Mouse (Mus musculus) olfactory bulb, adult 2 months (tissue): Measurements from ENCODE around the gene Slc15a3. TPM values are rescaled to one million over a fixed set of nuclear protein-coding genes. Genes with fewer than 3 reads are reported as not detected.

Source experiments
- H3K27ac ChIP-seq: fragments of 200-500 bp; 2 replicates; pipeline ENCODE4 v1.5.1; 2012; ENCODE audit warnings: low read depth, low read length; ENCODE audit not compliant: insufficient read depth
- H3K4me1 ChIP-seq: fragments of 200-500 bp; 2 replicates; pipeline ENCODE4 v1.6.1; 2012; ENCODE audit warnings: low read length; ENCODE audit not compliant: control insufficient read depth, insufficient read depth
- H3K4me3 ChIP-seq: fragments of 200-500 bp; 2 replicates; pipeline ENCODE4 v1.5.1; 2012; ENCODE audit warnings: mild to moderate bottlenecking, low read depth, low read length, moderate library complexity; ENCODE audit not compliant: insufficient read depth
- CTCF ChIP-seq: fragments of 200-500 bp; IDR thresholded peaks from 2 replicates; pipeline ENCODE4 v1.5.1; 2012; ENCODE audit warnings: low read depth, mild to moderate bottlenecking, low read length, moderate library complexity; ENCODE audit not compliant: insufficient read depth
- POLR2A ChIP-seq: fragments of 200-500 bp; IDR thresholded peaks from 2 replicates; pipeline ENCODE4 v1.6.1; 2012; ENCODE audit warnings: mild to moderate bottlenecking, low read depth, low read length, moderate library complexity; ENCODE audit not compliant: insufficient read depth
- WGBS: fragments of 180-500 bp; shearing (Covaris S2); methylation state at CpG from one replicate; pipeline ENCODE4 v1.1.7; 2018; 5-methylcytosine and 5-hydroxymethylcytosine counted together
- polyA plus RNA-seq: library from polyadenylated mRNA; stranded (reverse); fragments of >200 nt; gene quantifications from 2 replicates; pipeline ENCODE4 v1.2.4, GENCODE M21; 2012; ENCODE audit warnings: low replicate concordance; ENCODE audit not compliant: missing spikeins, insufficient read depth, insufficient read length

Slc15a3 gene
- polyA plus RNA-seq, 1 experiment: not detected

DNA sequence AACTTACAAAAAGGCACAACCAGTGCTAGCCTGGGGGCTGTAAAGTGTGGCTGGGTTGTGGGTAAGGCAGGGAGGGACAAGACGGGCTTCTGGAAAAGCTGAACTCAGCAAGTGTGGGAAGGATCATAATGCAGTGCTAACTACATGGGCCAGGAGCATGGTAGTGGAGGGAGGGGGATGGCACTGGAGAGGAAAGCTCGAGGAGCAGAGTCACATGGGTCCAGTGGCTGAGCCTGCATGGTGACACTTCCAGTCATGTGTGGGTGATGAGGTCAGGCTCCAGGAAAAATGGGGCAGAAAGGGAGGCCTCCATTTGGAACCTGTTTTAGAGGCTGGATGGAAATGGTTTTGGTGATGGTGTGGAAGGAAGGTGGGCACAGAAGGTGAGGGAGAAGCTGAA lies 17.0 kb downstream of the Slc15a3 start:
- H3K4me1 ChIP-seq: 0 out of 2 replicates have a peak, but pooled peaks cover 3% of the 10 kb centered on the region
- no peak overlapping the region for H3K27ac ChIP-seq
- TF ChIP-seq POLR2A (no peak), CTCF (no peak)
- WGBS: 33% methylated on average over 2 of the region's 2 CpGs
- no peak overlapping the region for H3K4me3 ChIP-seq

GRCm38 (mm10) chr19:10860072-10860497 lies 20.6 kb downstream of the Slc15a3 start:
- 55% methylated on average over 22 of the region's 22 CpGs for WGBS
- H3K4me1 ChIP-seq: 0 out of 2 replicates have a peak, but pooled peaks cover 3% of the 10 kb centered on the region
- no peak overlapping the region for H3K27ac ChIP-seq
- H3K4me3 ChIP-seq: no peak overlapping the region
- TF ChIP-seq POLR2A (no peak), CTCF (no peak)

GRCm38 (mm10) chr19:10866351-10866750 lies 26.8 kb downstream of the Slc15a3 start:
- WGBS: 90% methylated on average over 13 of the region's 13 CpGs
- H3K27ac ChIP-seq: no peak overlapping the region
- no peak overlapping the region for H3K4me3 ChIP-seq

DNA sequence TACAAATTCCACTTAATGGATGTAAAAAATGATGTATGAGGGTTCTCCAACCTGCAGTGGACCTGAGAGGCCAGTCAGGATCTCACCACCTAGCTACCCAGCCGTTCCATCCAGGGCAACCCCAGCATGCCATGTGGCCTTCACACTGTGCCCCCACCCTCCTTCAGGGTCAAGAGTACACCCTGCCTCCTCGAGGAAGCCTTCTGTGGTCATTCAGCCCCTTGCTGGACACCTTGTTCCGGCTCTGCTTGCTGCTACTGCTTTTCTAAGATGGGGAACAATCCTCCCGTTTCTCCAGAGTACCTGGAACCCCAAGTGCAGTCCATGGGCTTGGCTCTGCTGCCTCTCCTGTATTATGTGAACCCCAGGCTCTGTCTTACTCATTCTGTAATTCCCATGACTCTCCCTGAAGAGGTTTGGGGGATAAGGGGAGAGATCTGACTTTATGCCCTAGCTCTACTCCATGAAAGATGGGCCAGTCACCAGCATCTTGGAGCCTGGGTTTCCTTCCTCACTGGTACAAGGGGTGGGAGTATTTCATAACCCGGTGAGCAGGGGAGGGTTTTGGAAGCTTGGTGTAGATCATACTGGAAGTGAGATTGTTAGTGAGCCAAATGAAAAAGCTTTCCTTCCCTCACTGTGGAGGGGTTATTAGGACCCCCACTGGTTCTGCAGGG lies 28.6 kb downstream of the Slc15a3 start:
- H3K4me1 ChIP-seq: peaks cover 11% of the 10 kb centered on the region
- H3K27ac ChIP-seq: no peak overlapping the region
- no peak for TF ChIP-seq POLR2A
- no peak for TF ChIP-seq CTCF
- H3K4me3 ChIP-seq: peak overlapping the region; percentile 61
- 18% methylated on average over 5 of the region's 5 CpGs for WGBS

More at GRCm38 (mm10) chr19:10866351-10866750, 26.8 kb downstream of the Slc15a3 start:
- TF ChIP-seq CTCF (no peak), POLR2A (no peak)
- H3K4me1 ChIP-seq: peaks cover 11% of the 10 kb centered on the region

- H3K4me3 ChIP-seq: peak overlapping the region; percentile 61
- under 1% methylated on average over 17 of the region's 17 CpGs for WGBS
- TF ChIP-seq CTCF (no peak), POLR2A (no peak)
- H3K4me1 ChIP-seq: peaks cover 11% of the 10 kb centered on the region
- H3K27ac ChIP-seq: no peak overlapping the region
Measured at GRCm38 (mm10) chr19:10868623-10869141, 29.2 kb downstream of the Slc15a3 start.

- TF ChIP-seq POLR2A (peak; percentile 90), CTCF (no peak)
- WGBS: 0% methylated on average over 43 of the region's 43 CpGs
- peak overlapping the region; percentile 61 for H3K4me3 ChIP-seq
Measured at GRCm38 (mm10) chr19:10869241-10869885, 29.8 kb downstream of the Slc15a3 start.

GRCm38 (mm10) chr19:10869886-10870527 lies 30.5 kb downstream of the Slc15a3 start, which contains the start of gene Tmem132a:
Gene Tmem132a (minus strand): TSS chr19:10869940.
- H3K27ac ChIP-seq: peak within 1 kb of the TSS; percentile 14; the same call in 1 of the 2 replicates
- H3K4me1 ChIP-seq: peaks cover 11% of the 10 kb centered on the region
- TF ChIP-seq POLR2A (no peak; the same call in 1 of the 2 replicates), CTCF (no peak)
- peak within 1 kb of the TSS; percentile 61 for H3K4me3 ChIP-seq
- 6% methylated on average over 8 of the region's 8 CpGs for WGBS

More at GRCm38 (mm10) chr19:10869241-10869885, 29.8 kb downstream of the Slc15a3 start:
- H3K4me1 ChIP-seq: peaks cover 11% of the 10 kb centered on the region
- peak overlapping the region; percentile 14; the same call in 1 of the 2 replicates for H3K27ac ChIP-seq

DNA sequence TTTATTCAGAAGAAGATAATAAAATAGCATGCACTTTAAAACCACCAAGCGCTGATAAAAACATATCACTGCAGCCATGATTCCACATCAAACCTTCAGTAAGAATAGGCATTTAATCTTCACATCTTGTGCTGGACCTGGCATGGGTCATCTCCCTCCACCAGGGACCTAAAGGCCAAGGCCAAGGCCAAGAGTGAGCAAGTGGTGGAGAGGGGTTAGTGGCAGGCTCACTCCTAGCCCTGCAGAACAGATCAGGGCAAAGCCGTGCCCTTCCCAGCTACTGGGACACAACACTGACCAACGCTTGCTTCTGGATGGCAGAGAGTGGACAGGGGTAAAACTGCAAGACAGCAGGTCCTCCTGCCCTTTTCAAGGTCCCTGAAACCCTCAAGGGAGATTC lies 31.1 kb downstream of the Slc15a3 start:
- no peak overlapping the region for H3K4me3 ChIP-seq

DNA sequence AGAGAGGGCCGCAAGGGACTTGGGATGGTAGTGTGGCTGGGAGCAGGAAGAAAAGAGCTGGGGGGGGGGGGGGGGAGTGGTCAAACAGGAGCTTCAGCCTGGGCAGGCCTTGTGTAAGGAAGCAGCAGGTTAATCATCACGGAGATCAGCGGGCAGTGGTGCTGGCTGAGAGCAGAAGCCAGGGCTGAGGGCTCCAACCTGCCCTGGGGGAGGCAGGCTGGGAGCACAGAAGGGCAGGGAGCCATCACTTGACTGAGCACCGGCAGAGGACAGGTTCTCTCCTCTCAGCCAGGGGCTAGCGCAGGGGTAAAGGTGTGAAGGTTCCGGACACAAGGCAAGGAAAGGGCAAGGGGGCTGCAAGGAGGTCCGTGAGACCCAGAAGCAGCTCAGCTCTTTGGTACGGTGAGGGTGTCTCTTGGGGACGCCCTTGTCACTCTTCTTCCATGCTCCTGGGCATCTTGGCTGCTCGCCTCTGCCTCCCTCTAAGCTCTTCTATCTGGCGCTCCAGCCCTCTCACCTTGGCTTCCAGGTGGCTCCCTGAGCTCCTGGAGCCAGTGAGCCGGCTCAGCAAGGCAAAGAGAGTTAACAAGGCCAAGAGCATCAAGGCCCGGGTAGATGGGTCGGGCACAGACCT lies 31.9 kb downstream of the Slc15a3 start:
- 85% methylated on average over 14 of the region's 14 CpGs for WGBS
- Histone ChIP-seq H3K4me1 (peaks cover 11% of the 10 kb centered on the region), H3K4me3 (no peak overlapping the region), H3K27ac (no peak overlapping the region)
- TF ChIP-seq CTCF: no peak

More for the DNA sequence above, 31.1 kb downstream of the Slc15a3 start:
- Histone ChIP-seq H3K4me1 (peaks cover 11% of the 10 kb centered on the region), H3K27ac (no peak overlapping the region)
- TF ChIP-seq CTCF (no peak), POLR2A (no peak)
- 84% methylated on average over 3 of the region's 3 CpGs for WGBS
